In the genomic region with DNA sequence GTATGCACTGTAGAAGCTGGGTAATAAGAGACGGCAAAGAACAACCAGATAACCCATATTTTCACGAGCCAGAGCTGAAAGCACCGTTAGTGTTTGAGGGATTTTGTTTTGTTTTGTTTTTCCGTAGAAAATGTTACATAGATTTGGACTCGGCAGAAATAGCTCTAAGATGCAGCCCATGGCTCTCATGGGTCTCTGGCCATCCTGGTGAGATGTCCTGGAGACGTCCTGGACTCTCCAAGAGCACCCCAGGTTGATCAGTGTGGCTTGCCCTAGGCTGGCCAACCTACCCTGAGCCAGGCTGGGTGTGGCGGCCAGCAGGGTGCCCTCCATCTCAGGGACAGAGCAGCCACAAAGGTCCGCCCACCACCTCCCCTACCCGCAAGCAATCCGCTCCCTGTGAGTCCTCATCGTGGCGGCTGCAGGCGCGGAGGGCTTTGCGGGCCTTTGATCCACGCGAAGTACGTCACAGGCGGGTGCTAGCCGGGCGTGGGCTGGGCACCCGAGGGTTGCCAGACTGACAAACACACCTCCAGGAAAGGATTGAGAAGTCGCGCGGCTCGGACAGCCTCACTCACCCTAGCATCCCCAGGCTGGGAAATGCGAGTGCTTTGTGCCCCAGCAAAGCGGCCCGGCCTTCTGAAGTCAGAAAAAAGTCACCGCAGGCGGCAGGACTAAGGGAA, we compare ENCODE assay signal across 8 mouse cellular contexts. TPM values are rescaled to one million over a fixed set of nuclear protein-coding genes. Genes with fewer than 3 reads are reported as not detected.
DNase-seq lines count a peak whose midpoint lies in the region; ATAC-seq and TF ChIP-seq lines count a peak whose summit lies in the region.

No protein-coding gene starts in this region.

- 14% methylated on average over 31 of the region's 31 CpGs for WGBS in forebrain, postnatal 0 days
- WGBS in liver, embryonic 15.5 days (ENCODE audit: insufficient replicate concordance), result 14% methylated on average over 31 of the region's 31 CpGs

- peak overlapping the region; percentile 52 for H3K4me2 ChIP-seq in forebrain, postnatal 0 days (ENCODE audit: low read depth)
- peak overlapping the region; percentile 62 for H3K4me2 ChIP-seq in liver, embryonic 15.5 days

- no peak for ATAC-seq in forebrain, postnatal 0 days
- no peak for ATAC-seq in liver, embryonic 15.5 days (ENCODE audit: insufficient read depth)

- no peak overlapping the region for H3K27ac ChIP-seq in left cerebral cortex, adult 2 months
- no peak overlapping the region for H3K27ac ChIP-seq in bone marrow macrophage, adult 2 months (ENCODE audit: insufficient read depth, low read depth, low read length)
- H3K27ac ChIP-seq in forebrain, postnatal 0 days (ENCODE audit: low read depth, low read length), result no peak overlapping the region
- no peak overlapping the region for H3K27ac ChIP-seq in liver, embryonic 15.5 days (replicated peaks)

- DNase-seq in left cerebral cortex, adult 2 months (ENCODE audit: extremely low spot score in 1 of 2, low spot score in 2 of 2), result no peak
- no peak for DNase-seq in left cerebral cortex, postnatal 25 days (ENCODE audit: low spot score in 2 of 2)
- DNase-seq in forebrain, postnatal 0 days, result peak; percentile 38
- peak; percentile 64 for DNase-seq in retina, postnatal 1 day
- no peak for DNase-seq in frontal cortex, postnatal 10 days (ENCODE audit: low spot score in 2 of 2)
- DNase-seq in layer of hippocampus, postnatal 25 days (ENCODE audit: extremely low spot score in 1 of 2, low spot score in 1 of 2), result no peak

- intact Hi-C loops in left cerebral cortex, adult 2 months (cut with DNase I), result loop anchor here (10.0 kb wide), 1 partner anchor 524 kb away; no protein-coding TSS in a partner anchor
- intact Hi-C loops in left cerebral cortex, postnatal 25 days (cut with DNase I), result no loop called here

- no peaks in the 10 kb centered on the region; the same call in none of the 2 replicates for H3K27me3 ChIP-seq in forebrain, postnatal 0 days (ENCODE audit: insufficient read depth, low read length)
- peaks cover 85% of the 10 kb centered on the region for H3K27me3 ChIP-seq in liver, embryonic 15.5 days

- no peak for TF ChIP-seq POLR2A in bone marrow macrophage, adult 2 months (IDR thresholded peaks at IDR 0.05; ENCODE audit: borderline replicate concordance, low read depth, low read length)

- no peaks in the 10 kb centered on the region for H3K9me3 ChIP-seq in forebrain, postnatal 0 days (ENCODE audit: low read length)
- H3K9me3 ChIP-seq in liver, embryonic 15.5 days (replicated peaks), result no peaks in the 10 kb centered on the region

- no peaks in the 10 kb centered on the region for H3K4me1 ChIP-seq in bone marrow macrophage, adult 2 months (ENCODE audit: control insufficient read depth, insufficient read depth, low read length)
- peaks cover 16% of the 10 kb centered on the region for H3K4me1 ChIP-seq in forebrain, postnatal 0 days (ENCODE audit: insufficient read depth)
- peaks cover 26% of the 10 kb centered on the region for H3K4me1 ChIP-seq in liver, embryonic 15.5 days (replicated peaks)

- H3K36me3 ChIP-seq in forebrain, postnatal 0 days (ENCODE audit: insufficient read depth), result no peaks in the 10 kb centered on the region
- no peaks in the 10 kb centered on the region for H3K36me3 ChIP-seq in liver, embryonic 15.5 days (replicated peaks)

- peak overlapping the region; percentile 44 for H3K9ac ChIP-seq in forebrain, postnatal 0 days
- H3K9ac ChIP-seq in liver, embryonic 15.5 days, result no peak overlapping the region

- no peak for TF ChIP-seq CTCF in left cerebral cortex, adult 2 months (IDR thresholded peaks at IDR 0.05)
- no peak for TF ChIP-seq CTCF in bone marrow macrophage, adult 2 months (IDR thresholded peaks at IDR 0.05; ENCODE audit: low read depth, low read length)
- no peak for TF ChIP-seq CTCF in forebrain, postnatal 0 days (IDR thresholded peaks at IDR 0.05; ENCODE audit: low read depth)

- H3K4me3 ChIP-seq in left cerebral cortex, adult 2 months, result peak overlapping the region; percentile 27
- H3K4me3 ChIP-seq in bone marrow macrophage, adult 2 months (ENCODE audit: insufficient read depth, low read length), result peak overlapping the region; percentile 28; the same call in 1 of the 2 replicates
- H3K4me3 ChIP-seq in forebrain, postnatal 0 days (ENCODE audit: low read depth, low read length), result peak overlapping the region; percentile 32
- H3K4me3 ChIP-seq in liver, embryonic 15.5 days (replicated peaks), result peak overlapping the region; percentile 18; the same call in 1 of the 2 replicates

RNA-seq across cellular contexts. Expression of a gene that starts 52.2 kb away (rescaled TPM):
- not detected for total RNA-seq in left cerebral cortex, adult 2 months (2021)
- total RNA-seq in left cerebral cortex, postnatal 25 days (2021), result not detected
- 0.53 TPM in 1 of 2 replicates, not detected in the other for polyA plus RNA-seq in bone marrow macrophage, adult 2 months (2012; ENCODE audit: insufficient read depth, insufficient read length, missing spikeins)
- total RNA-seq in forebrain, postnatal 0 days (2014; rRNA removed), result 0.14 TPM in 1 of 2 replicates, not detected in the other
- polyA plus RNA-seq in forebrain, postnatal 0 days (2015; fragmentation: Nextera tagmentation; extraction: Ambion mirVana), result 0.28 and 0.67 TPM in 2 replicates
- polyA plus RNA-seq in liver, embryonic 15.5 days (2015; fragmentation: Nextera tagmentation; extraction: Ambion mirVana), result 0.20 TPM in 1 of 2 replicates, not detected in the other
- total RNA-seq in layer of hippocampus, postnatal 25 days (2021), result not detected

Comparison
In these comparisons a context has a peak if more than half of its experiments do, and no peak if none do; other contexts are left out.
1. DNase-seq: peak in forebrain, postnatal 0 days (single experiment) and retina, postnatal 1 day (single experiment); none in left cerebral cortex, adult 2 months (0 of 2), left cerebral cortex, postnatal 25 days (0 of 2), frontal cortex, postnatal 10 days (0 of 2) and layer of hippocampus, postnatal 25 days (0 of 2).
2. Peak in every context shown above with its lines, with median percentiles within 50 percentile points of each other: H3K4me3 ChIP-seq.